Mouse (Mus musculus): ENCODE results near the gene Ddx5.
A peak's percentile ranks its signal among the peaks of the same experiment; 100 is the strongest.
"Not testable (repeated sequence)": the region's sequence is repeated elsewhere in the genome, so short reads cannot be mapped to it uniquely, and the experiment has no call there.

Ddx5 gene

GRCm38 (mm10) chr11:106760511-106760910 is 28.5 kb downstream of the Ddx5 start:
- peak; percentile 31 to 58 for DNase-seq

- DNase-seq: no peak
Observed at GRCm38 (mm10) chr11:106759028-106759427, 30.0 kb downstream of the Ddx5 start.

- no peak for DNase-seq
Observed at GRCm38 (mm10) chr11:106755583-106755982, 33.4 kb downstream of the Ddx5 start.

- no peak for DNase-seq
Observed at GRCm38 (mm10) chr11:106753314-106753713, 35.7 kb downstream of the Ddx5 start.

DNA sequence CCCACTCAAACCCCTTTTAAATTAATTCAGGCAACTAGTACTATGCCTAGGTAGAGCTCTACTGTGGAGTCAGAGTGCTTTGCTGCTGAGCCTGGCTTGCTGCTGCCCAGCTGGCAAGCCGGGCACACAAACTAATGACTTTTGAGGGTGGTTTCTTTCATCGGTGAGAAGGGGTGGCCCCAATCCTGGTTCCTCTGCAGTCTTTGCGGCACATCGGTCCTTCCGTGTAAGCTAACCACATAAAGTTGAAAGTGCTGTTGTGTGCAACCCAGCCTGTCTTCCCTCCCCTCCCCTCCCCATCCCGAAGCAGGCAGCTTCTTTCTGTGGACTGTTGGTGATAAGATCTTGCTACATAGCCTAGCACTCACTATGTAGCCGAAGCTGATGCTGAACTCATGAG is 36.9 kb downstream of the Ddx5 start:
- DNase-seq: no peak

DNA sequence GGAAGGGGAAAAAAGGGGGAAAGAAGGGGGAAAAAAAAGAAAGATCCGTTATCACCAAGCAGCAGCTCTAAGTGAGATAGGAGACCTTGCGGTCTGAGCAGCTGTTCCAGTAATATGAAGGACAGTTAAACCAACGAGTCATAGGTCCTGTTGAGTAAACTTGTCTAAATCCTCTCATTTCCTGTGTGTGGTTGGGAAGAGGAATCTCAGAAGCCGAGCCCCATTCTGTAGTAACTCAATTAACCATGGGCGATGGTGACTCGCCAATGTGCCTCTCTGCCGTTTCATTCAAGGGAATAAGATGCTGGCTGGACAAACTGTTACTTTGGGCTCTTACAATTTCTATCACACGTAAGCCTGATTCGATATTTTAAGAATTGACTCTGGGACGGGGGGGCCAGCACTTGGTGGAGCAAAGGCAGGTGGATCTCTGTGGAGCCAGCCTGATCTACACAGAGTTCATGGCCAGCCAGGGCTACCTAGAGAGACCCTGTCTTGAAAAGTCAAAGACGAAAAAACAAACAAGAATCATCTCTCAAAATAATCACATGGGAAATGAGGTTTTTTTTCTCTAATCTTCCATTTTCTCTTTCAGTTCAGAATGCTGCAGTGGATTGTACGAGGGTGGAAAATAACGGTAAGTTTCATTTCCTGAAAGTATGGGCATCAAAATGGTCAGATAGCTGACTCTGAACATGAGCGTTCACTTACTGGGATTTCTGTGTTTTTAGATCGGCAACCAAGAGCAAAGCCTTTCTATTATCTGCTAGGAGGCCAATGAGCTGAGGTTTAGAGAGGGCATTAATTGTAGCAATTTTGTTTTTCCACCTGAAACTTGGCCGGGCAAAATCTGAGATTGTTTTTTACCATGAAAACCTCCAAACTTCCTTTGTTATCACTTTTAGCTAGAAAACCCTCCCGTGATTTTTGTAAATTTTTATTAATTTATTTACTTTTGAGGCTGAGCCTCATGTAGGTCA is 37.7 kb downstream of the Ddx5 start, which contains the start of gene Milr1:
Milr1 (plus strand) TSS at position 188 of the 980 bp plus-strand sequence.
- DNase-seq: no peak

DNA sequence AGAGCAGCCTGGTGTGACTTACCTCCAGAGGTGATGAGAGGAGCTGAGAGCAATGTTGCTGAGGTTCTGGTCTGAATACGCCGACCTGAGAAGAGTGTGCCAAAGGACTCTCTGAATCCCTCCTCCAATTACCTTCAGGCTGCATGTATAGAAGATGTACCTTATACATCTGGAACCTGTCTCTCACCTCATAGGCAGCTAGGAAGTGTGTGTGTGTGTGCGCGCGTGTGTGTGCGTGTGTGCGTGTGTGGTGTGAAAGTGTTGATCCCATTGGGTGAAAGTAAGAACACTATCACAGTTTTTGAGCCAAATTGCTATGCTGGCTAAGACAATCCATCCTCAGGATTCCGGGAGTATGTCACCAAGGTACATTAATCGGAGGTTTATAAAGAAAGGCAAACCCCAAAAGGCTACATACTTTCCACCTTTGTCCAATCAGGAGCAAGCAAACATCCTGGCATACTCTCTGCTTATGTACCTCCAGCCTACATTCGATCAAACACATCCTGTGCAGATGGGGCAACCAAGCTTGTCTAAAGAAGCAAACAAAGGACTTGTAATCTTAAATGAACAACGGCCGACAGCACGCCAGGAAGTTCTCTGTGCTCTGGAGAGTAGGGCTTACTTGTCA is 38.7 kb downstream of the Ddx5 start, which contains the start of gene Pecam1:
Pecam1 (minus strand) TSS at position 508 of the 631 bp plus-strand sequence.
- DNase-seq: no peak

DNA sequence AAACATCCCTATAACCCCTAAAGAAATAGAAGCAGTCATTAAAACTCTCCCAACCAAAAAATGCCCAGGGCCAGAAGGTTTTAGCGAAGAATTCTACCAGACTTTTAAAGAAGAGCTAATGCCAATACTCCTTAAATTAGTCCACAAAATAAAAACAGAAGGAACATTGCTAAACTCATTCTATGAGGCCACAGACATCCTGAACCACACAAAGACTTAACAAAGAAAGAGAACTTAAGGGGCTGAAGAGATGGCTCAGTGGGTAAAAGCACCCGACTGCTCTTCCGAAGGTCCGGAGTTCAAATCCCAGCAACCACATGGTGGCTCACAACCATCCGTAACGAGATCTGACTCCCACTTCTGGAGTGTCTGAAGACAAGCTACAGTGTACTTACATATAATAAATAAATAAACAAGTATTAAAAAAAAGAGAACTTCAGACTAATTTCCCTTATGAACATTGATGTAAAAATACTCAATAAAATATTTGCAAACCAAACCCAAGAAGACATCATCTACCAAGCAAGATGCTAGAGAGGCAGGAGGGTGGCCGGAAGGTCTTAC is 39.3 kb downstream of the Ddx5 start:
- DNase-seq: not testable (repeated sequence)

DNA sequence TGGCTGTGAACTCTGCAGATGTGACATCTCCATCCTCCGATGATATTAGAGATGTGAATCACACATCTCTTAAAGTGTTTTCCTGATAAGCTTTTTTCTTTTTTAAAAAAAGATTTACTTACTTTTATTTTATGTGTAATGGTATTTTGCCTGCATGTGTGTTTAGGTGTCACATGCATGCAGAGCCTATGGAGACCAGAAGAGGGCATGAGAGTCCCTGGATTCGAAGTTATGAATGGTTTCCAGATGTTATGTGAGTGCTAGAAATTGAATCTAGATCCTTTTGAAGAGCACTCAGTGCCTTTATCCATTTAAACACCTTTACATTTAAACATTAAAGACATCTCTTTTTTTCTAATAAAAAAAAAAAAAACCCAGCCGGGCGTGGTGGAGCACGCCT is 44.0 kb downstream of the Ddx5 start:
- no peak for DNase-seq

GRCm38 (mm10) chr11:106742388-106742841 is 46.6 kb downstream of the Ddx5 start:
- peak in 1 of 2 experiments; percentile 32 for DNase-seq

DNA sequence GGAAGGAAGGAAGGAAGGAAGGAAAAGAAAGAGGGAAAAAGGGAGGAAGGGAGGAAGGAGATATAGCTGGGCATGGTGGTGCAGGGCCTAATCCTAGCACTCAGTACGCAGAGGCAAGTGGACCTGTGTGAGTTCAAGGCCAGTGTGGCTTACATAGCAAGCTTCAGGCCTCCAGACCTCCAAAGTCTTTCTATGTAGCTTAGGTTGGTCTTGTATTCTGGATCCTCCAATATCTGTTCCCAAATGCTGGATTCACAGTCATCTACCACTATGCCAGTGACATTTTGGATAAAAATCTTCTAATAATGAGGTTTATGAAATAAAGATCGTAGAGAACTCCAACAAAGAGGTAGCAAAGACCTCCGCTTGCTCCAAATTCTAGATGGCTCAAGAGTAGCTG is 47.2 kb downstream of the Ddx5 start:
- DNase-seq: no peak

GRCm38 (mm10) chr11:106741232-106741631 is 47.8 kb downstream of the Ddx5 start:
- peak; percentile 41 to 48 for DNase-seq

DNA sequence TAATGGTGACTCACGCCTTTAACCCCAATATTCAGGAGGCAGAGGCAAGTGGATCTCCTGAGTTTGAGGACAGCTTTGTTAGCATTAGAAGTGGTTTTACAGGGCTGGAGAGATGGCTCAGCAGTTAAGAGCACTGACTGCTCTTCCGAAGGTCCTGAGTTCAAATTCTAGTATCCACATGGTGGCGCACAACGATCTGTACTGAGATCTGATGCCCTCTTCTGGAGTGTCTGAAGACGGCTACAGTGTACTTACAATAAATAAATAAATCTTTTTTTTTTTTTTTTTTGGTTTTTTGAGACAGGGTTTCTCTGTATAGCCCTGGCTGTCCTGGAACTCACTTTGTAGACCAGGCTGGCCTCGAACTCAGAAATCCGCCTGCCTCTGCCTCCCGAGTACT is 48.3 kb downstream of the Ddx5 start:
- DNase-seq: not testable (repeated sequence)

DNA sequence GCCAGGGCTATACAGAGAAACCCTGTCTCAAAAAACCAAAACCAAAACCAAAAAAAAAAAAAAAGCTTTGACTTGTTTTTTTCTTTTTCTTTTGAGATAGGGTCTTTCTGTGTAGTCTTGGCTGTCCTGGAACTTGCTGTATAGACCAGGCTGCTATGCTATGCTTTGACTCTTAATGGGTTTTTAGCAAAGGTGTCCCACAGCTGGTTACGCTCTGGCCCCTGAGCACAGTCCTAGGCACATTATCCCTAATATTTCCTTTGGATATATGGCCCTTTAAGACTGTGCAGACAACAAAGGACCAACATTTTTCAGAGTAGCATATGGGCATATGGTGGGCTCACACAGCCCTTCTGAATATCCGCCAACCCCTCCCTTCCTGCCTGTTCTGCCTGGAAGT is 49.9 kb downstream of the Ddx5 start:
- no peak for DNase-seq

- DNase-seq: peak in 1 of 2 experiments; percentile 7
Observed at GRCm38 (mm10) chr11:106737178-106737621, 51.8 kb downstream of the Ddx5 start.

- DNase-seq: no peak
Observed at GRCm38 (mm10) chr11:106736614-106737013, 52.4 kb downstream of the Ddx5 start.

DNA sequence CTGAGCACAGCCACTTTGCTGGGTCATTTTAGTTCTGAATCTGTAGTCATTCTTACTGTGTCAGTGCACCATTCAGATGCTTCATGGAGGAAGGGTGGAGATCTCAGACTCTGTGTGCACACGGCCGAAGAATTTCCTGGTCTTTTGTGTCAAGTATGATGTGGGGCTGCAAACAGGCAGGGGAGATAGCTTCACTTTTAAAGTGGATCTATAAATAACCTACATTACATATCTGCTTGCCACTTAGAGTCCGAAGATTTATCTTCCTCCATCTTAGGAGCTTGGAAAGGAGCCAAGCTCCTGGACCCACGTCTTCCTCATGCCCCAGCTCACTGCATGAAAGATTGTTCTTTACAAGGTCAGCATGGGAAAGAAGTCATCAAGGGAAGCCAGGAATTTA is 58.3 kb downstream of the Ddx5 start:
- no peak for DNase-seq

All from cerebellum, postnatal 14 days (tissue).